Mouse (Mus musculus): Measurements from ENCODE around the gene Klrb1c. TPM values are rescaled to one million over a fixed set of nuclear protein-coding genes. Genes with fewer than 3 reads are reported as not detected.
A peak's percentile ranks its signal among the peaks of the same experiment; 100 is the strongest.
"Not testable (repeated sequence)": the region's sequence is repeated elsewhere in the genome, so short reads cannot be mapped to it uniquely, and the experiment has no call there.

Klrb1c gene
- polyA plus RNA-seq, 1 experiment from 2014 or later, result not detected

- 93% methylated on average over 5 of the region's 5 CpGs for WGBS
- H3K9me3 ChIP-seq, result peaks cover 3% of the 10 kb centered on the region; the same call in 1 of the 2 replicates
- no peaks in the 10 kb centered on the region for H3K4me1 ChIP-seq (replicated peaks)
- H3K9ac ChIP-seq (replicated peaks), result no peak overlapping the region
- no peak overlapping the region for H3K27ac ChIP-seq
- no peak overlapping the region for H3K4me3 ChIP-seq (replicated peaks)
- H3K4me2 ChIP-seq, result no peak overlapping the region
- H3K27me3 ChIP-seq, result no peaks in the 10 kb centered on the region
- ATAC-seq (ENCODE audit: insufficient number of reproducible peaks, insufficient read depth, low FRiP score, low TSS enrichment, low read depth), result no peak
- H3K36me3 ChIP-seq, result no peaks in the 10 kb centered on the region
Observed at GRCm38 (mm10) chr6:128808532-128808931, 19.5 kb upstream of the Klrb1c start.

GRCm38 (mm10) chr6:128807021-128807420 lies 18.0 kb upstream of the Klrb1c start:
- no peaks in the 10 kb centered on the region for H3K36me3 ChIP-seq
- no peak overlapping the region for H3K4me3 ChIP-seq (replicated peaks)
- H3K4me2 ChIP-seq, result no peak overlapping the region
- WGBS, result 72% methylated on average over 3 of the region's 3 CpGs
- H3K27me3 ChIP-seq, result no peaks in the 10 kb centered on the region
- no peak for ATAC-seq (ENCODE audit: insufficient number of reproducible peaks, insufficient read depth, low FRiP score, low TSS enrichment, low read depth)
- H3K27ac ChIP-seq, result no peak overlapping the region
- peaks cover 3% of the 10 kb centered on the region; the same call in 1 of the 2 replicates for H3K9me3 ChIP-seq
- no peaks in the 10 kb centered on the region for H3K4me1 ChIP-seq (replicated peaks)
- H3K9ac ChIP-seq (replicated peaks), result no peak overlapping the region

- WGBS, result 72% methylated on average over 7 of the region's 7 CpGs
Observed at GRCm38 (mm10) chr6:128804823-128805640, 16.0 kb upstream of the Klrb1c start.

DNA sequence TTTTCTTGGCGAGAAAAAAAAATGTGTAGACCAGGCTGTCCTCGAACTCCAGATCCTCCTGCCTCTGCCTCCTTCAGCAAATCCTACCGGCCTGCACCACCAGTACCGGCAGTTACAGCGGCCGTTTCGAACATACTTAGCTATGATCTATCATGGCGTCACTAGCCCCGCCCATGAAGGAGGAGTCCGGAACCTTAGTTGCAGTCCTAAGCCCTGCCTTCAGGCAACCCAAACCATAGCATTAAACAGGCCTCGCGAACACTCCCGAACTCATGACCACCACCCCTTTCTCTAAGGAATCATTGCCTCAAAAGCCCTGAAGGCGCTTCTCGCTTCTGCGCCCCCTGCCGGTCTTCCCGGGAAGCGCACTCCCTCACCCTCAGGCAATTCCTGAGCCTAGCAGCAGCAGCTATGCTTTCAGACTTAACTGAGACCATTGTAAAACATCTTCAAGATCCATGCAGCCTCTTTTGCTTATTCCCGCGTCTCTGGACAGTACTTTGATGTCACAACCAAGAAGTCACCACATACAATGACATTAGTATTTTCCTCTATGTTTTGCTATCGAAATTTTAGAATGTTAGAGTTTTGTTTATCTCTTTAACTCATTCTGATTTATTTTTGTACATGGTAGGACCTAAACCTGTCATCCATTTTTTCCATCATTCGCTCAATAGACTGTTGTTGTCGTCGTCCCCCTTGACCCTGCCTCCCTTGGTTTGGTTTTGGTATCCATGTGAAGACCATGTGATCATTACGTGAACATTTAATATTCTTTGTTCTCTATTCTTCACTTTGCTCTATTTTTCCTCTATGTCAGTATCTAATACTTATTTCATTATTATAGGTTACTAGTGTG lies 14.2 kb upstream of the Klrb1c start:
- H3K27me3 ChIP-seq, result no peaks in the 10 kb centered on the region
- no peaks in the 10 kb centered on the region for H3K36me3 ChIP-seq
- H3K9ac ChIP-seq (replicated peaks), result no peak overlapping the region
- H3K4me3 ChIP-seq (replicated peaks), result peak overlapping the region; percentile 47
- H3K9me3 ChIP-seq, result peaks cover 3% of the 10 kb centered on the region; the same call in 1 of the 2 replicates
- peak overlapping the region; percentile 57 for H3K4me2 ChIP-seq
- peaks cover 2% of the 10 kb centered on the region for H3K4me1 ChIP-seq (replicated peaks)
- no peak overlapping the region; the same call in 1 of the 2 replicates for H3K27ac ChIP-seq
- peak; percentile 94 for ATAC-seq (ENCODE audit: insufficient number of reproducible peaks, insufficient read depth, low FRiP score, low TSS enrichment, low read depth)
- WGBS, result 8% methylated on average over 26 of the region's 26 CpGs

More at GRCm38 (mm10) chr6:128804823-128805640, 16.0 kb upstream of the Klrb1c start:
- not testable (repeated sequence) for H3K27ac ChIP-seq; H3K4me1 ChIP-seq (replicated peaks); H3K27me3 ChIP-seq; H3K9me3 ChIP-seq; ATAC-seq (ENCODE audit: insufficient number of reproducible peaks, insufficient read depth, low FRiP score, low TSS enrichment, low read depth); H3K4me2 ChIP-seq; H3K36me3 ChIP-seq; H3K9ac ChIP-seq (replicated peaks); H3K4me3 ChIP-seq (replicated peaks)

DNA sequence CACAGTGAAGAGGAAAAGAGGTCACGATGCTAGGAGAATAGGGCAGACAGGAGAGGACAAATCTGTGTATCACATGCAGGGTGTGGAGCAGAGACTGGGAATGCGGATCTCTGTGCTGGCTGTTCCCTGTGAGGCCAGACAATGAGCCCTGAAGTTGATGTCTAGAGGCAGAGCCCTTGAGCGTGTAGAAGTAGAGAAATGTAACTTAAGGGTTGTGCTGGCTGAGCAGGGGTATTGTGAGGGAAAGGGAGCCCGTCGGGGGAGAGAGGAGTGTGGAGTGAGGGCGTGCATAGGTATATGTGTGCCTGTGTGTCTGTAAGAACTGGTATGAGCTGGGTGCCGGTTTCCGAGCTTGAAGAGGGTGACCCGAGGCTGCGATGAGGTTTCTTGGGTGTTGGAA lies 13.5 kb upstream of the Klrb1c start:
- H3K9me3 ChIP-seq, result no peaks in the 10 kb centered on the region
- no peaks in the 10 kb centered on the region for H3K36me3 ChIP-seq
- peak overlapping the region; percentile 47 for H3K4me3 ChIP-seq (replicated peaks)
- peak; percentile 40; the same call in 1 of the 2 replicates for ATAC-seq (ENCODE audit: insufficient number of reproducible peaks, insufficient read depth, low FRiP score, low TSS enrichment, low read depth)
- H3K27me3 ChIP-seq, result no peaks in the 10 kb centered on the region
- peak overlapping the region; percentile 45 for H3K9ac ChIP-seq (replicated peaks)
- H3K27ac ChIP-seq, result peak overlapping the region; percentile 82
- peak overlapping the region; percentile 57 for H3K4me2 ChIP-seq
- WGBS, result 13% methylated on average over 10 of the region's 10 CpGs
- peaks cover 8% of the 10 kb centered on the region for H3K4me1 ChIP-seq (replicated peaks)

- not testable (repeated sequence) for H3K4me3 ChIP-seq (replicated peaks); H3K27ac ChIP-seq; H3K36me3 ChIP-seq; H3K9me3 ChIP-seq; H3K4me2 ChIP-seq; H3K27me3 ChIP-seq; ATAC-seq (ENCODE audit: insufficient number of reproducible peaks, insufficient read depth, low FRiP score, low TSS enrichment, low read depth); H3K9ac ChIP-seq (replicated peaks); H3K4me1 ChIP-seq (replicated peaks)
- 84% methylated on average over 5 of the region's 5 CpGs for WGBS
Observed at GRCm38 (mm10) chr6:128800696-128801095, 11.7 kb upstream of the Klrb1c start.

DNA sequence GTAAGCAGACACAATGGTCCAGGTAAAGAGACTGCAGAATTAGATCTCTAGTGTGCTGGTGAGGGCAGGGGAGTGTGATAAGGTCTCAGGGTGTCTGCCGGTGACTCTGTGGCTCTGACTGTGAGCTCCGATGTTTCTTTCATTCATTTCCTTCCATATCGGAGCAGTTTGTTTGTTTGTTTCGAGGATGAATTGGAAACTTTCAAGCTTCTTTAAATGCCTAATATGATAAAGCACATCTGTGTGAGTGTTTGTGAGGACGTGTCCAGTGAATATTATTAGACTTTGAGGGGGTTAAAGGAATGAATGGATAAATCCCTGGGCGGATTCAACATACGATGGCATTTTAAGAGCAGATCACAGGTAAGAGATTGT lies 10.9 kb upstream of the Klrb1c start:
- Histone ChIP-seq H3K4me1 (replicated peaks) (peaks cover 10% of the 10 kb centered on the region), H3K9me3 (no peaks in the 10 kb centered on the region), H3K4me3 (replicated peaks) (peak overlapping the region; percentile 59), H3K4me2 (peak overlapping the region; percentile 50), H3K9ac (replicated peaks) (no peak overlapping the region; the same call in 1 of the 2 replicates), H3K36me3 (no peaks in the 10 kb centered on the region), H3K27ac (peak overlapping the region; percentile 23; the same call in 1 of the 2 replicates), H3K27me3 (no peaks in the 10 kb centered on the region)
- ATAC-seq (ENCODE audit: insufficient number of reproducible peaks, insufficient read depth, low FRiP score, low TSS enrichment, low read depth), result no peak
- 23% methylated on average over 7 of the region's 7 CpGs for WGBS

GRCm38 (mm10) chr6:128799144-128799895 lies 10.3 kb upstream of the Klrb1c start:
- H3K4me1 ChIP-seq (replicated peaks); H3K27me3 ChIP-seq; H3K36me3 ChIP-seq; H3K9me3 ChIP-seq: not testable (repeated sequence)
- H3K4me2 ChIP-seq, result peak overlapping the region; percentile 63
- peak; percentile 56 for ATAC-seq (ENCODE audit: insufficient number of reproducible peaks, insufficient read depth, low FRiP score, low TSS enrichment, low read depth)
- H3K4me3 ChIP-seq (replicated peaks), result peak overlapping the region; percentile 59
- peak overlapping the region; percentile 83 for H3K27ac ChIP-seq
- under 1% methylated on average over 49 of the region's 49 CpGs for WGBS
- H3K9ac ChIP-seq (replicated peaks), result peak overlapping the region; percentile 57

DNA sequence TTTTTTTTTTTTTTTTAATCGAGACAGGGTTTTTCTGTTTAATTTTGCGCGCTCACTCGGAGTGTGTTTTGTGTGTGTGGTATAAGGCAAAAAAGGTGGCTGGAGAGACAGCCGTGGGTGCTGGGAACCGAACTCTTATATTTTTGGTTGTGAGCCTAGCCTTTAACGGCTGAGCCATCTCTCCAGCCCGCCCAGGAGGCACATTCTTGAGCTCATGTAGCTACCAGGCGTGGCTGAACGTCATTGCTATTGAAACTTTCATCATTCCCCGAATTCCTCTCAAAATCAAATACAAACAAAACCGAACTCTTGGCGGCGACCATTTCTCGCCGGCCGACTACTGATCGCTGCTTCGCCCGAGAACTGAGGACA lies 9.7 kb upstream of the Klrb1c start:
- not testable (repeated sequence) for H3K9me3 ChIP-seq; H3K36me3 ChIP-seq; H3K27me3 ChIP-seq; H3K4me1 ChIP-seq (replicated peaks)
- 0 out of 2 replicates have a peak, but pooled peaks have one; percentile 22 for ATAC-seq (ENCODE audit: insufficient number of reproducible peaks, insufficient read depth, low FRiP score, low TSS enrichment, low read depth)
- Histone ChIP-seq H3K9ac (replicated peaks) (peak overlapping the region; percentile 57), H3K27ac (peak overlapping the region; percentile 83), H3K4me3 (replicated peaks) (peak overlapping the region; percentile 59), H3K4me2 (peak overlapping the region; percentile 63)
- whole genome bisulfite sequencing, result under 1% methylated on average over 20 of the region's 20 CpGs

GRCm38 (mm10) chr6:128797936-128798771 lies 9.1 kb upstream of the Klrb1c start:
- Histone ChIP-seq H3K4me3 (replicated peaks) (peak overlapping the region; percentile 59), H3K9ac (replicated peaks) (peak overlapping the region; percentile 47; the same call in 1 of the 2 replicates), H3K27ac (0 out of 2 replicates have a peak overlapping the region, but pooled peaks have one; percentile 7), H3K4me2 (peak overlapping the region; percentile 63), H3K27me3 (no peaks in the 10 kb centered on the region), H3K36me3 (no peaks in the 10 kb centered on the region), H3K4me1 (replicated peaks) (peaks cover 10% of the 10 kb centered on the region), H3K9me3 (no peaks in the 10 kb centered on the region)
- ATAC-seq (ENCODE audit: insufficient number of reproducible peaks, insufficient read depth, low FRiP score, low TSS enrichment, low read depth), result no peak
- WGBS, result 15% methylated on average over 15 of the region's 15 CpGs
